Mouse (Mus musculus): ENCODE measurements at regions not wholly inside any gene's neighbourhood (a gene's known extent, or its start where the extent isn't known, plus 50 kb on each side); places are given as distances from the start of the nearest gene placed in this dataset.

DNA sequence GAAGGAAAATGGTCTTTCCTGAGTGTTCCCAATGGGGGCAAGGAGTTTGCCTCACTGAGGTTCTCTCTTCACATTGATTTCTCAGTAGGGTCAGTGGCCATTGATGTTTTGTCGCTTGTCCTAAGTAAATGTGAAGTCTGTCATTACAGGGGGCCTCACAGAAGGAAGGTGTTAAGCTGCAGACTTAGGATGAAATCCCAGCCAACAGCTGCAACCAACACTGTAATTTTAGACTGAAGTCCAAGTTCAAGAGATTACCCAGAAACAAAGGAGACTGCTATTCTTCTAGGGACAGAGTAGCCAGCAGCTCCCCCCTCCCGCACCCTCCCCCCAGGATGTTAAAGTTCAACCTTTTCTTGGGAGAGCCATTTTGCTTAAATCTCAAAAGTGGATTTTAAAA is 176.0 kb downstream of the Tmsb4x start:
- no peak for ATAC-seq (ENCODE audit: insufficient read depth)
- H3K4me1 ChIP-seq (replicated peaks; ENCODE audit: control insufficient read depth in 2 of 2, insufficient read depth in 2 of 2, low read length in 1 of 2): 0 out of 4 replicates have a peak, but pooled peaks cover 0 to 1% of the 10 kb centered on the region in 2 experiments
- no peak for TF ChIP-seq EP300 (IDR thresholded peaks at IDR 0.05; ENCODE audit: low read depth)
- TF ChIP-seq CTCF (IDR thresholded peaks at IDR 0.05; ENCODE audit: low read depth): no peak
- WGBS (ENCODE audit: insufficient replicate concordance): 66% methylated on average over 2 of the region's 2 CpGs
- H3K4me3 ChIP-seq (ENCODE audit: insufficient read depth in 1 of 2, low read depth in 2 of 2, low read length in 2 of 2): no peak overlapping the region
- no peaks in the 10 kb centered on the region for H3K27me3 ChIP-seq (ENCODE audit: control insufficient read depth, insufficient read depth, low read length)
- no peak overlapping the region for H3K9ac ChIP-seq (replicated peaks)
- no peaks in the 10 kb centered on the region for H3K9me3 ChIP-seq (ENCODE audit: control insufficient read depth, low read length)
- DNase-seq (ENCODE audit: low read depth in 3 of 3, low spot score in 3 of 3): no peak
- H3K36me3 ChIP-seq (replicated peaks; ENCODE audit: control insufficient read depth, insufficient read depth, low read depth): no peaks in the 10 kb centered on the region
- H3K4me2 ChIP-seq (ENCODE audit: low read depth): no peak overlapping the region
- no peak overlapping the region for H3K27ac ChIP-seq

DNA sequence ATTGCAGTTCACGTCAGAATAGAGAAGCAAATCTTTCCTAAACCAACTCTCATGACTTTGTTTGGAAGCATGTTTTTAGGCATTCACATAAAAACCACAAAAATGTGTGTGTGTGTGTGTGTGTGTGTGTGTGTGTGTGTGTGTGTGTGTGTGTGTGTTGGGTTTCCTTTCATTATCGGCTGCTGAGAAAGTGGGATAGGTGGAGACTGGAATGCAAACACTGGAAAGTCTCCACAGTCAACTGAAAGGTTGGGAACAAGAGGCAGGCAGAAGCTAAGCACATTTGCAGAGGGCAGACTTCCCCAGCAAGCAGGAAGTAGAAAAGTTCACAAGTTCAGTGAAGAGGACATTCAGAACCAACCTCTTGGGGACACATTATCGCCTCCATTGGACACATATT is 176.5 kb downstream of the Tmsb4x start:
- H3K4me2 ChIP-seq (ENCODE audit: low read depth): no peak overlapping the region
- no peak for ATAC-seq (ENCODE audit: insufficient read depth)
- 26% methylated on average over 3 of the region's 3 CpGs for whole genome bisulfite sequencing (ENCODE audit: insufficient replicate concordance)
- no peak overlapping the region for H3K9ac ChIP-seq (replicated peaks)
- no peaks in the 10 kb centered on the region for H3K36me3 ChIP-seq (replicated peaks; ENCODE audit: control insufficient read depth, insufficient read depth, low read depth)
- H3K4me3 ChIP-seq (ENCODE audit: insufficient read depth in 1 of 2, low read depth in 2 of 2, low read length in 2 of 2): no peak overlapping the region
- 0 out of 4 replicates have a peak, but pooled peaks cover 0 to 1% of the 10 kb centered on the region in 2 experiments for H3K4me1 ChIP-seq (replicated peaks; ENCODE audit: control insufficient read depth in 2 of 2, insufficient read depth in 2 of 2, low read length in 1 of 2)
- no peak overlapping the region for H3K27ac ChIP-seq
- no peaks in the 10 kb centered on the region for H3K27me3 ChIP-seq (ENCODE audit: control insufficient read depth, insufficient read depth, low read length)
- TF ChIP-seq EP300 (IDR thresholded peaks at IDR 0.05; ENCODE audit: low read depth) (no peak), CTCF (IDR thresholded peaks at IDR 0.05; ENCODE audit: low read depth) (no peak)
- no peaks in the 10 kb centered on the region for H3K9me3 ChIP-seq (ENCODE audit: control insufficient read depth, low read length)
- DNase-seq (ENCODE audit: low read depth in 3 of 3, low spot score in 3 of 3): no peak

- H3K27ac ChIP-seq: no peak overlapping the region
- H3K27me3 ChIP-seq (ENCODE audit: control insufficient read depth, insufficient read depth, low read length): no peaks in the 10 kb centered on the region
- no peak overlapping the region for H3K9ac ChIP-seq (replicated peaks)
- no peak overlapping the region for H3K4me2 ChIP-seq (ENCODE audit: low read depth)
- H3K4me3 ChIP-seq (ENCODE audit: insufficient read depth in 1 of 2, low read depth in 2 of 2, low read length in 2 of 2): no peak overlapping the region
- H3K9me3 ChIP-seq (ENCODE audit: control insufficient read depth, low read length): no peaks in the 10 kb centered on the region
- no peak for ATAC-seq (ENCODE audit: insufficient read depth)
- 51% methylated on average over 2 of the region's 2 CpGs for WGBS (ENCODE audit: insufficient replicate concordance)
- no peak for DNase-seq (ENCODE audit: low read depth in 3 of 3, low spot score in 3 of 3)
- TF ChIP-seq CTCF (IDR thresholded peaks at IDR 0.05; ENCODE audit: low read depth): no peak
- TF ChIP-seq EP300 (IDR thresholded peaks at IDR 0.05; ENCODE audit: low read depth): no peak
- no peaks in the 10 kb centered on the region for H3K36me3 ChIP-seq (replicated peaks; ENCODE audit: control insufficient read depth, insufficient read depth, low read depth)
- 0 out of 4 replicates have a peak, but pooled peaks cover 0 to 1% of the 10 kb centered on the region in 2 experiments for H3K4me1 ChIP-seq (replicated peaks; ENCODE audit: control insufficient read depth in 2 of 2, insufficient read depth in 2 of 2, low read length in 1 of 2)
Measured at GRCm38 (mm10) chrX:167031543-167031942, 177.6 kb downstream of the Tmsb4x start.

DNA sequence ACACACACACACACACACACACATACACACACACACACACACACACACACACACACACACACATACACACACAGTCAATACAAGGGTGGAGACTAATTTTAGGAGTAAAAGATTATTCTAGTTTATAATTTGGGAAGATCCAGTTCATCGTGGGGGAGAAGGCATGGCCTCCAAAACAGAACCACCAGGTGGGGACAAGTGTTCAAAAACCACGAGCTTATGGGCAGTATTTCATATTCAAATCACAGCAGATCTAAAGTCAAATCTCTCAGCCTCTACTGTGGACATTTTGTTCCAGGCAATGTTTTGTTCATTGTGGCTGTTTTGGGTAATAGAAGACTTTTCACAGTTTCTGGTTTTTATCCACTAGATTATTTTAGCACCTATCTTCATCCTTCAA is 193.5 kb downstream of the Tmsb4x start:
- no peaks in the 10 kb centered on the region for H3K27me3 ChIP-seq (ENCODE audit: control insufficient read depth, insufficient read depth, low read length)
- no peaks in the 10 kb centered on the region for H3K4me1 ChIP-seq (replicated peaks; ENCODE audit: control insufficient read depth in 2 of 2, insufficient read depth in 2 of 2, low read length in 1 of 2)
- WGBS (ENCODE audit: insufficient replicate concordance): 44% methylated on average over 2 of the region's 2 CpGs
- no peaks in the 10 kb centered on the region for H3K36me3 ChIP-seq (replicated peaks; ENCODE audit: control insufficient read depth, insufficient read depth, low read depth)
- H3K9me3 ChIP-seq (ENCODE audit: control insufficient read depth, low read length): no peaks in the 10 kb centered on the region
- no peak overlapping the region for H3K4me3 ChIP-seq (ENCODE audit: insufficient read depth in 1 of 2, low read depth in 2 of 2, low read length in 2 of 2)
- DNase-seq (ENCODE audit: low read depth in 3 of 3, low spot score in 3 of 3) (no peak), ATAC-seq (ENCODE audit: insufficient read depth) (no peak)
- no peak overlapping the region for H3K4me2 ChIP-seq (ENCODE audit: low read depth)
- H3K9ac ChIP-seq (replicated peaks): no peak overlapping the region
- H3K27ac ChIP-seq: no peak overlapping the region
- no peak for TF ChIP-seq EP300 (IDR thresholded peaks at IDR 0.05; ENCODE audit: low read depth)
- TF ChIP-seq CTCF (IDR thresholded peaks at IDR 0.05; ENCODE audit: low read depth): no peak

DNA sequence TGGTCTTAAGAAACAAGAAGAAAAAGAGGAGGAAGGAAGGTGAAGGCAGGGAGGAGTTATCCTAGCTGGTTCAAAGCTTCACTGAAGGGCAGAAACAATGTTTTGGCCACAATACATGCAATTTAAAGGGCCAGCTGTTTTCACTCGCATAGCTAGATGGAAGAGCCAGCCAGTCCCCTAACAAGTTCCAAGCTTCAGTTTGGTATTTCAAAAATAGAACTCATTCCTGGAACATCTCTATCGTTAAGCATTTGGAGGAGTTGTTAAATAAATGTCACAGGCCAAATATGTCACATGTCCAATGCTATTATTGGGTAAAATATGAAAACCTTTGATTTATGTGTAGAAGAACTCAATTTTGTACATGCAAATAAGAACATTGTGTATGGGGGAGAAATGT is 194.8 kb downstream of the Tmsb4x start:
- Histone ChIP-seq H3K27ac (no peak overlapping the region), H3K4me3 (ENCODE audit: insufficient read depth in 1 of 2, low read depth in 2 of 2, low read length in 2 of 2) (no peak overlapping the region), H3K36me3 (replicated peaks; ENCODE audit: control insufficient read depth, insufficient read depth, low read depth) (no peaks in the 10 kb centered on the region), H3K4me1 (replicated peaks; ENCODE audit: control insufficient read depth in 2 of 2, insufficient read depth in 2 of 2, low read length in 1 of 2) (no peaks in the 10 kb centered on the region), H3K9me3 (ENCODE audit: control insufficient read depth, low read length) (no peaks in the 10 kb centered on the region), H3K9ac (replicated peaks) (no peak overlapping the region), H3K4me2 (ENCODE audit: low read depth) (no peak overlapping the region), H3K27me3 (ENCODE audit: control insufficient read depth, insufficient read depth, low read length) (no peaks in the 10 kb centered on the region)
- ATAC-seq (ENCODE audit: insufficient read depth) (no peak), DNase-seq (ENCODE audit: low read depth in 3 of 3, low spot score in 3 of 3) (no peak)
- 61% methylated on average over 2 of the region's 2 CpGs for WGBS (ENCODE audit: insufficient replicate concordance)
- no peak for TF ChIP-seq CTCF (IDR thresholded peaks at IDR 0.05; ENCODE audit: low read depth)
- TF ChIP-seq EP300 (IDR thresholded peaks at IDR 0.05; ENCODE audit: low read depth): no peak

Data from liver, embryonic 14.5 days (tissue).